Mouse (Mus musculus): ENCODE data around the gene Hc. TPM values are rescaled to one million over a fixed set of nuclear protein-coding genes. Genes with fewer than 3 reads are reported as not detected.

The Hc gene
- polyA plus RNA-seq, 1 experiment from 2014 or later = 1.2 TPM

GRCm38 (mm10) chr2:34940246-34940645 lies 121.0 kb downstream of the Hc start:
- WGBS = 84% methylated on average over 5 of the region's 5 CpGs

DNA sequence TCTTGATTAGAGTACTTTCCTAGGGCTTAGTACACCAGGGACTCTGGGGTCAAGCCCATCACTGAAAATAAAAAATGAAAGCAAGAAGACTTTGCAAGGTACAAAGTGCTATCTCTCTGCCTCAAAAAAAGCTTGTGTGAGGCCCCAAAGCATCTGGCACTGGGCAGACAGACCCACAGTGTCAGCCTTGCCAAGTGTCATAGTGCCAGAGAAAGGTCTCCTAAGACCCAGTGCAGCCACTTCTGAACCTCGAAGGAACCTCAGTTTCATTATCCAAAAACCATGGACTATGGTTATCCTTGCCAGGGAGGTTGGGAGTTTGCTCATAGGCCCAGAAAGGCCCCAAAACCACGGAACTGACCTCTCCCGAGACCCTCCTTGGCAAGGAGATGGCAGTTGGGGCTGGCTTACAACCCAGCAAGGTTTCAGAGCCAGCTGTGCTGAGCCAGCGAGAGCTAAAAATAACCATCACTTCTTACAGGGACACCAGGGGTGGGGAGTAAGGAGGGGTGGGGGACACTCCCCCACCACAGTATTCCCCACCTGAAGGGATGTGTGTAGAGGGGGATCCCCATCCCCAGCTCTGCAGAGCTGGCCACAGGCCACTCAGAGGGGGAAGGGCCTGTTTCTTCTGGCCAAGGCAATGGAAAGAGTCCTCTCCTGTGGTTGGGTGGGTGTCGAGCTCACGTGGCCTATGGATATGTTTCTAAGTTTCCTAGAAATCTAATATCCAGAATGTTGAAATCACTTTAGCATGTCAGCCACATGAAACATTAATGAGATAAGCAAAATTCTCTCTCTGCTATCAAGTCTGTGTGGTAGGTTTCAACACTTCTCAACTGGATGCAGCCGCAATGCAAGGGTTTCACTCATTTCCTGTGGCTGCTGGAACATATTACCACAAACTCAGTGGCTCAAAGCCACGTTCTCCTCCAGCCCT lies 122.7 kb downstream of the Hc start:
- Histone ChIP-seq H3K9ac (ENCODE audit: low read depth, low read length) (no peak overlapping the region), H3K9me3 (ENCODE audit: control insufficient read depth, low read length) (no peaks in the 10 kb centered on the region), H3K27ac (ENCODE audit: low read length) (no peak overlapping the region), H3K4me2 (ENCODE audit: low read depth, low read length) (no peak overlapping the region), H3K4me1 (ENCODE audit: control insufficient read depth, insufficient read depth, low read length) (0 out of 2 replicates have a peak, but pooled peaks cover 3% of the 10 kb centered on the region), H3K36me3 (ENCODE audit: control insufficient read depth, insufficient read depth, low read length) (no peaks in the 10 kb centered on the region), H3K4me3 (ENCODE audit: low read length) (no peak overlapping the region), H3K27me3 (replicated peaks; ENCODE audit: control insufficient read depth, insufficient read depth, low read length) (no peaks in the 10 kb centered on the region)
- WGBS = 74% methylated on average over 8 of the region's 8 CpGs
- no peak for ATAC-seq

More at GRCm38 (mm10) chr2:34940246-34940645, 121.0 kb downstream of the Hc start:
- Histone ChIP-seq H3K27ac (ENCODE audit: low read length) (no peak overlapping the region), H3K9me3 (ENCODE audit: control insufficient read depth, low read length) (no peaks in the 10 kb centered on the region), H3K27me3 (replicated peaks; ENCODE audit: control insufficient read depth, insufficient read depth, low read length) (no peaks in the 10 kb centered on the region), H3K4me1 (ENCODE audit: control insufficient read depth, insufficient read depth, low read length) (0 out of 2 replicates have a peak, but pooled peaks cover 6% of the 10 kb centered on the region), H3K4me2 (ENCODE audit: low read depth, low read length) (no peak overlapping the region), H3K36me3 (ENCODE audit: control insufficient read depth, insufficient read depth, low read length) (no peaks in the 10 kb centered on the region), H3K9ac (ENCODE audit: low read depth, low read length) (no peak overlapping the region), H3K4me3 (ENCODE audit: low read length) (no peak overlapping the region)
- ATAC-seq = no peak

DNA sequence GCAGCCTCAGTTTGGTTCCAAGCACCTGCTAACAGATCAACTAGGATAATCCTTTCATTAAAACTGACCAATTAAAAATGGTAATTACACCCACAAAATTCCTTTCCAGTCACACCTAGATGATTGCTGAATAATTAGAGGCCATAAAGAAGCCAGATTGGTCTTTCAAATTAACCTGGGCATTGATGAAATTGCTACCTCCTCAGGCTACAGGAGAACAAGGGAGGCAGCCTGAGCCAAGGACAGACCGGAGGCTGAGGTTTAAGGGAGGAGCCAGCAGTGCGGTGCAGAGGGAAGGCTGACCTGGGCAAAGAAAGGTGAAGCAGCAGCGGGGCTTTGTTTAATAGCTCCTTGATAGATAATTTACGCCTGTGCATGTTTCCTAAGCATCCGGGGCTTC lies 123.8 kb downstream of the Hc start:
- no peak for ATAC-seq
- Histone ChIP-seq H3K27ac (ENCODE audit: low read length) (no peak overlapping the region), H3K27me3 (replicated peaks; ENCODE audit: control insufficient read depth, insufficient read depth, low read length) (no peaks in the 10 kb centered on the region), H3K4me3 (ENCODE audit: low read length) (no peak overlapping the region), H3K4me2 (ENCODE audit: low read depth, low read length) (no peak overlapping the region), H3K4me1 (ENCODE audit: control insufficient read depth, insufficient read depth, low read length) (0 out of 2 replicates have a peak, but pooled peaks cover 3% of the 10 kb centered on the region), H3K9me3 (ENCODE audit: control insufficient read depth, low read length) (no peaks in the 10 kb centered on the region), H3K9ac (ENCODE audit: low read depth, low read length) (no peak overlapping the region), H3K36me3 (ENCODE audit: control insufficient read depth, insufficient read depth, low read length) (no peaks in the 10 kb centered on the region)
- WGBS = 8% methylated on average over 5 of the region's 5 CpGs

Other genes with a start within 250 kb of the Hc start
- gene Fbxw2, start 235.1 kb downstream of the Hc start, polyA plus RNA-seq (2015; fragmentation: Nextera tagmentation; extraction: Ambion mirVana) = 60.0 and 61.2 TPM in 2 replicates
- gene Gm34653, start 228.4 kb downstream of the Hc start, polyA plus RNA-seq (2015; fragmentation: Nextera tagmentation; extraction: Ambion mirVana) = not detected in 2 replicates
- 11.8 and 13.9 TPM in 2 replicates for gene Cutal, start 187.0 kb downstream of the Hc start, polyA plus RNA-seq (2015; fragmentation: Nextera tagmentation; extraction: Ambion mirVana)
- 100 and 103 TPM in 2 replicates for gene Psmd5, start 186.5 kb downstream of the Hc start, polyA plus RNA-seq (2015; fragmentation: Nextera tagmentation; extraction: Ambion mirVana)
- 6.0 and 6.7 TPM in 2 replicates for gene Phf19, start 147.4 kb downstream of the Hc start, polyA plus RNA-seq (2015; fragmentation: Nextera tagmentation; extraction: Ambion mirVana)
- gene Traf1, start 99.7 kb downstream of the Hc start, polyA plus RNA-seq (2015; fragmentation: Nextera tagmentation; extraction: Ambion mirVana) = 2.9 and 3.5 TPM in 2 replicates
- 0.39 and 0.87 TPM in 2 replicates for gene AI182371, start 40.1 kb upstream of the Hc start, polyA plus RNA-seq (2015; fragmentation: Nextera tagmentation; extraction: Ambion mirVana)
- 15.7 and 17.3 TPM in 2 replicates for gene Cntrl, start 48.1 kb upstream of the Hc start, polyA plus RNA-seq (2015; fragmentation: Nextera tagmentation; extraction: Ambion mirVana)
- 343 and 359 TPM in 2 replicates for gene Rab14, start 139.7 kb upstream of the Hc start, polyA plus RNA-seq (2015; fragmentation: Nextera tagmentation; extraction: Ambion mirVana)
- gene Gsn, start 194.9 kb upstream of the Hc start, polyA plus RNA-seq (2015; fragmentation: Nextera tagmentation; extraction: Ambion mirVana) = 177 TPM in 2 replicates

Measured in intestine, embryonic 16.5 days (tissue).